19 mouse cellular contexts compared by ENCODE assay signal in genomic region chr7:75700771-75701345, GRCm38 (mm10).
DNase-seq lines count a peak whose midpoint lies in the region; ATAC-seq and TF ChIP-seq lines count a peak whose summit lies in the region.
"Had no signal": no experiment of that assay in that cellular context is flagged by ENCODE, and none has a peak within 500 bp of the region (broad histone marks: within the 10 kb centered on the region; RNA-seq: fewer than 3 reads in every experiment).

No protein-coding gene starts in this region.

- peaks cover 56% of the 10 kb centered on the region for H3K36me3 ChIP-seq in heart, embryonic 12.5 days
- peaks cover 23% of the 10 kb centered on the region for H3K36me3 ChIP-seq in spleen, adult 2 months (ENCODE audit: control insufficient read depth, insufficient read depth, low read length)
- H3K36me3 ChIP-seq in intestine, postnatal 0 days (ENCODE audit: control insufficient read depth, insufficient read depth), result peaks cover 56% of the 10 kb centered on the region

- TF ChIP-seq POLR2A in spleen, adult 2 months (IDR thresholded peaks at IDR 0.05; ENCODE audit: low read depth, low read length), result no peak
- TF ChIP-seq POLR2A in bone marrow macrophage, adult 2 months (IDR thresholded peaks at IDR 0.05; ENCODE audit: borderline replicate concordance, low read depth, low read length), result no peak

- no peak for ATAC-seq in heart, embryonic 12.5 days (ENCODE audit: insufficient number of reproducible peaks, low FRiP score)
- ATAC-seq in monocyte, adult 5-6 weeks (replicated peaks; ENCODE audit: insufficient number of reproducible peaks, low FRiP score, low TSS enrichment, poor library complexity, severe bottlenecking), result 0 out of 2 replicates have a peak, but pooled peaks have one; percentile 21
- no peak; the same call in 1 of the 2 replicates for ATAC-seq in intestine, postnatal 0 days
- ATAC-seq: forebrain, embryonic 13.5 days; lung, postnatal 0 days had no signal

- no peaks in the 10 kb centered on the region for H3K4me1 ChIP-seq in heart, embryonic 12.5 days (replicated peaks)
- peaks cover 15% of the 10 kb centered on the region for H3K4me1 ChIP-seq in spleen, adult 2 months (ENCODE audit: control insufficient read depth, insufficient read depth, insufficient read length)
- H3K4me1 ChIP-seq in bone marrow macrophage, adult 2 months (ENCODE audit: control insufficient read depth, insufficient read depth, low read length), result peaks cover 28% of the 10 kb centered on the region
- H3K4me1 ChIP-seq in intestine, postnatal 0 days (replicated peaks; ENCODE audit: control insufficient read depth, insufficient read depth, low read length), result no peaks in the 10 kb centered on the region
- H3K4me1 ChIP-seq: forebrain, embryonic 13.5 days; kidney, embryonic 15.5 days; limb, embryonic 13.5 days had no signal

- no peak overlapping the region for H3K9ac ChIP-seq in heart, embryonic 12.5 days
- H3K9ac ChIP-seq in intestine, postnatal 0 days (ENCODE audit: low read depth, low read length), result no peak overlapping the region
- H3K9ac ChIP-seq: forebrain, embryonic 13.5 days; kidney, embryonic 15.5 days; limb, embryonic 13.5 days had no signal

- peak; percentile 42 for DNase-seq in heart, adult 11 months
- peak in 1 of 2 experiments; percentile 25 for DNase-seq in spleen, adult 2 months (ENCODE audit: low read depth in 1 of 2, low spot score in 2 of 2)
- no peak for DNase-seq in spleen, postnatal 4 days (ENCODE audit: low spot score in 2 of 2)
- DNase-seq in right cerebral cortex, postnatal 10 days (ENCODE audit: low spot score in 2 of 2), result no peak
- DNase-seq: adrenal gland, adult 2 months; cerebellum, adult 9-10 months; embryo, embryonic 11 days; gastrocnemius, postnatal 10 days had no signal

- no peak overlapping the region for H3K4me2 ChIP-seq in heart, embryonic 12.5 days
- no peak overlapping the region for H3K4me2 ChIP-seq in intestine, postnatal 0 days (replicated peaks; ENCODE audit: low read depth)
- H3K4me2 ChIP-seq: forebrain, embryonic 13.5 days; kidney, embryonic 15.5 days; limb, embryonic 13.5 days had no signal

- no peak overlapping the region for H3K4me3 ChIP-seq in heart, embryonic 12.5 days
- H3K4me3 ChIP-seq in spleen, adult 2 months (ENCODE audit: extremely low read depth, insufficient read depth, insufficient read length), result no peak overlapping the region; the same call in 1 of the 2 replicates
- peak overlapping the region; percentile 14 for H3K4me3 ChIP-seq in bone marrow macrophage, adult 2 months (ENCODE audit: insufficient read depth, low read length)
- no peak overlapping the region for H3K4me3 ChIP-seq in intestine, postnatal 0 days (ENCODE audit: low read depth, low read length)
- H3K4me3 ChIP-seq: forebrain, embryonic 13.5 days; kidney, embryonic 15.5 days; left cerebral cortex, adult 2 months; limb, embryonic 13.5 days; myocyte had no signal

- no peaks in the 10 kb centered on the region for H3K27me3 ChIP-seq in heart, embryonic 12.5 days (replicated peaks)
- H3K27me3 ChIP-seq in spleen, adult 2 months (ENCODE audit: control insufficient read depth, insufficient read depth, low read length), result no peaks in the 10 kb centered on the region
- no peaks in the 10 kb centered on the region for H3K27me3 ChIP-seq in intestine, postnatal 0 days (replicated peaks; ENCODE audit: control insufficient read depth, insufficient read depth, low read length)
- H3K27me3 ChIP-seq: forebrain, embryonic 13.5 days; kidney, embryonic 15.5 days; limb, embryonic 13.5 days had no signal

- TF ChIP-seq CTCF in spleen, adult 2 months (IDR thresholded peaks at IDR 0.05; ENCODE audit: extremely low read depth, insufficient read depth, insufficient read length, insufficient replicate concordance), result no peak
- TF ChIP-seq CTCF in bone marrow macrophage, adult 2 months (IDR thresholded peaks at IDR 0.05; ENCODE audit: low read depth, low read length), result no peak
- no peak for TF ChIP-seq CTCF in intestine, postnatal 0 days (IDR thresholded peaks at IDR 0.05; ENCODE audit: low read depth)

- 87% methylated on average over 10 of the region's 10 CpGs for WGBS in heart, embryonic 12.5 days
- 27% methylated on average over 10 of the region's 10 CpGs for WGBS in spleen, adult 2 months
- WGBS in intestine, postnatal 0 days, result 75% methylated on average over 10 of the region's 10 CpGs

- no peak overlapping the region for H3K27ac ChIP-seq in heart, embryonic 12.5 days (ENCODE audit: poor library complexity, severe bottlenecking)
- H3K27ac ChIP-seq in spleen, adult 2 months (ENCODE audit: insufficient read depth, low read length), result peak overlapping the region; percentile 80
- peak overlapping the region; percentile 84 for H3K27ac ChIP-seq in bone marrow macrophage, adult 2 months (ENCODE audit: insufficient read depth, low read depth, low read length)
- H3K27ac ChIP-seq in intestine, postnatal 0 days (ENCODE audit: low read depth, low read length), result no peak overlapping the region
- H3K27ac ChIP-seq: forebrain, embryonic 13.5 days; kidney, embryonic 15.5 days; left cerebral cortex, adult 2 months; limb, embryonic 13.5 days had no signal

- no peaks in the 10 kb centered on the region for H3K9me3 ChIP-seq in heart, embryonic 12.5 days (replicated peaks)
- no peaks in the 10 kb centered on the region for H3K9me3 ChIP-seq in intestine, postnatal 0 days (ENCODE audit: control insufficient read depth)
- H3K9me3 ChIP-seq: forebrain, embryonic 13.5 days; G1E; kidney, embryonic 15.5 days; limb, embryonic 13.5 days had no signal

Comparison
In these comparisons a context has a peak if more than half of its experiments do, and no peak if none do; other contexts are left out.
1. H3K27ac ChIP-seq: peak in spleen, adult 2 months (single experiment) and bone marrow macrophage, adult 2 months (single experiment); none in heart, embryonic 12.5 days (single experiment) and intestine, postnatal 0 days (single experiment).